Mouse (Mus musculus): Measurements from ENCODE around the gene Eed.
"Not testable (repeated sequence)": the region's sequence is repeated elsewhere in the genome, so short reads cannot be mapped to it uniquely, and the experiment has no call there.

The Eed gene

DNA sequence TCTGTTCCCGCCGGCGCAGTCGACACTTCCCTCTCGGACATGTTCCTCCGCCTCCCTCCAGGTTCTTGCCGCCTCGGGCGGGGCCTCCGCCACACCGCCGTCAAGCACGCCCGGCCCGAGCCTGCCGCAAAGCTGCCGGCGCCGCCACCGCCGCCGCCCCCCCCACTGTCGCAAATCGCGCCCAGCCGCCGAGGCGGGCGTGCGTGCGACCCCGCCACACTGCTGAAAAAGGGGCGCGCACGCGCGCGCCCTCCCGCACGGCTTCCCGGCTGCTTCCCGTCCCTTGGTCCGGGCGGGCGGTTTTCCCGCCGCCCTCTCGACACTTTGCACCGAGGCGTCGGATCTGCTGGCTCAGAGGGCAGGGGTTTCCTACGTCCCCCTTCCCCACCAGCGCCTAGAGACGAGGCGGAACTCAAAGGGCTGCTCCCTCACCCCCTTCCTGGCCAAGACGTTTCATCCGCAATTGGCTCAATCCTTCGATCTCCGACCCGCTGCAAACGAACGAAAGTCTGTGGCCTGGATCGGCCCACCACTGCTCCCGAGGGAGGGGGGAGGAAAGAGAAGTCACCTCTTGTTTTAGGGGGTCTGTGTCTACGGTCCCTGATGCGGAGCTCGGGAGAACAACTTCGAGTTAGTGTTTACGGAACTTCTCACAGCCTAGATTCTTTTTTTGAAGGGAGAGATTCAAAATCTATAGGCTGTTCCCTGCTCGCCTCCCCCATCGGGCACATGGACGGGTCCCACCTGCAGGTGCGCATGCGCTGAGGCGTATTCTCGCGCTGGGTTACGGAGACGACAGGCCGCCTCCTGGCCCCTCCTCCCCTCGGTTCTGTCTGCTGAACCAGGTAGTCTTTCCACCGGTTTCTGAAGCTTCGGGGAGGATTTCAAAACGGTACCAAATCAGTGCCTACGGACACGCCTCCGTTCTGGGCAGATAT is at the start of gene Eed:
TSS of gene Eed (minus strand) at position 499 of the 938 bp plus-strand sequence.
- DNase-seq (ENCODE audit: low spot score in 2 of 2), result peak; percentile 93 to 95

DNA sequence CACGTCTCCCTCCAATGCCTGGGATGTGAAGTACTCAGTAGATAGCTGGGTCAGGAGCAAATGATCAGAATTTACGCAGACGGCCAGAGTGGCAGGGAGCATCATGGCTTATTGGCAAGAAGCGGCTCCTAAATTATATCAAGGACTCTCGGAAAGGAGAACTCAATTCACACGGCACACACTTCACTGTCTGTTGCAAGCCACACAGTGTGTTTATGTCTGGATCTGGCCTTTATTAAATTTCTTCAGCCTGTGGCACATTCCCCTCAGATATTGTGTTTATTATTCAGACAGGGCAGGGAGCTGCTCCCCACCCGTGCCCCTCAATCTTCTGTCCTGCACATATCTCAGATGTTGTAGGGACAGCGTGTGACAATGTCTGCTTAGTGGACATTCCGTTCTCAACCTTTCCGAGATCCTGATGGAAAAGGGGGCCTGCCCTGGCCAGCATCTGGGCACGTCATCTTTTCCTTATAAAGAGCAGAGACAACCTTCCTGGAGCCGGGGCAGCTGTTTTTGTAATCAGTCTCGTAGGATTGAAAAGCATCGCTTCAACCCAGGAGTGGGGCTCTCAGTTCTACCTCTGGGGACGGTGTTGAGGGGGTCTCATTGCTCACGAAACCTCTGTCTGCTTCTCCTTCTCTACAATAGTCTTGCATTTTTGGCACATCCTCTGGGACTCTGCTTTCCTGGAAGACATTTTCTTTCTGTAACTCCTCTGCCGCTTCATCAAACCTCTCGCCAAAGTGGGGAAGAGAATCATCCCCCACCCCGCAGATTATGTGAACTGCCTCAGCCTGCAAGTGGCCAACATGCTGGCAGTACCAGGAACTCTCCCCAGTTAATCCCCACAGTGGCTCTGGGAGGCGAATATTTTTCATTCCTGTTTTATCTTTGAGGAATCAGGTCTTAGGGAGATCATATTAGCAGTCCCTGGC is 49.0 kb upstream of the Eed start:
- no peak for DNase-seq (ENCODE audit: low spot score in 2 of 2)

GRCm38 (mm10) chr7:90028888-90029547 is 48.2 kb upstream of the Eed start:
- peak; percentile 45 to 58 for DNase-seq (ENCODE audit: low spot score in 2 of 2)

GRCm38 (mm10) chr7:90024975-90025374 is 44.2 kb upstream of the Eed start:
- DNase-seq (ENCODE audit: low spot score in 2 of 2), result no peak

DNA sequence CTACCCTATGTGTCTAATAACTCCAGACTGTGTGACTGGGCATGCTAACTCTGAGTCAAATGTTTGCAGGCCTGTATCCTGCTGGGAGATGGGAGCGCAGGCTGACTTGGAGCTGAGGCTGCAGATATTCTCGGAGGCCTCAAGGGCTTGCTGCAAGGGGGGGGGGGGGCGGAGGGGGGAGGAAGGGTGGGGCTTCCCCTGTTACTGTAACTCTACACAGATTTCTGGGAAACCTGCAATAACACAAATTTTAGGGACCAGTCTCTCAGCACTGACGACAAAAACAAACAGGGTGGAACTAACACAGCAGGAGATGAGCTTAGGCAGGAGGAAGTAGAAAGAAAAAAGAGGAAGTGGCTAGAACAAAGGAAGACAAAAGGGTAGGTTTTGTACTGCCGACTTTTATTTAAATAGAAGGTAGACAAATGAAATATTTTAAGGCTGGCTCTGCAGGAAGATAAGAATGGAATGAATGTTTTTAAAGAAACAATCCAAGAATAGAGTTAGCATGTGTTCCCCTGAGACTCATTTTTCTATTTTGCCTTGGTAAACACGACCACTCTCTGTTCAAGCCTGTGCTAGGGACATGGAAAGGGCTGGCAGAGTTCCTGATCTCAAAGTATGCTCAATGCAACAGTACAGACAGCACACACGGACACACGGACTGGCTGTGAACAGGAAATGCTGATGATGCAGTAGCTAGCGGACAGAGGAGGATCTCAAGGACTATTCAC is 42.4 kb upstream of the Eed start:
- DNase-seq (ENCODE audit: low spot score in 2 of 2), result no peak

- DNase-seq (ENCODE audit: low spot score in 2 of 2), result no peak
These were observed 39.5 kb upstream of the Eed start for GRCm38 (mm10) chr7:90020331-90020730.

DNA sequence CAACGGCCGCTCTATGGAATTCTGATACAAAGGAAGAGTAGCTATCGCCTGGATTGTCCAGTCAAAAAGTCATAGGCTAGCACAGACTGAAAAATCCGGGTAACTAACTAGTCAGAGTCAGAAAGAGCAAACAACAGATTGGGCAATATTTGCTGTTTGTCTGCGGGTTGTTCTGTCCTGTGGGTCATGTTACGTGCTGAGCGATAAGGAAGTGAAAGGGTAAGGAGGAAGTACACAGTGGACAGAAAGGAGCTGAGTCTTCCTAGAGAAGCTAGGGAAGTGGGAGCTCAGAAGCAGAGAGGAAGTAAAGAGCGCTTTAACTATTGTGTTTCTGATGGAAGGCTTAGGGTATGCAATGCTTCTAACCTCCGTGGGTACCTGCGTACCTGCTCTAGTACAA is 38.8 kb upstream of the Eed start:
- no peak for DNase-seq (ENCODE audit: low spot score in 2 of 2)

DNA sequence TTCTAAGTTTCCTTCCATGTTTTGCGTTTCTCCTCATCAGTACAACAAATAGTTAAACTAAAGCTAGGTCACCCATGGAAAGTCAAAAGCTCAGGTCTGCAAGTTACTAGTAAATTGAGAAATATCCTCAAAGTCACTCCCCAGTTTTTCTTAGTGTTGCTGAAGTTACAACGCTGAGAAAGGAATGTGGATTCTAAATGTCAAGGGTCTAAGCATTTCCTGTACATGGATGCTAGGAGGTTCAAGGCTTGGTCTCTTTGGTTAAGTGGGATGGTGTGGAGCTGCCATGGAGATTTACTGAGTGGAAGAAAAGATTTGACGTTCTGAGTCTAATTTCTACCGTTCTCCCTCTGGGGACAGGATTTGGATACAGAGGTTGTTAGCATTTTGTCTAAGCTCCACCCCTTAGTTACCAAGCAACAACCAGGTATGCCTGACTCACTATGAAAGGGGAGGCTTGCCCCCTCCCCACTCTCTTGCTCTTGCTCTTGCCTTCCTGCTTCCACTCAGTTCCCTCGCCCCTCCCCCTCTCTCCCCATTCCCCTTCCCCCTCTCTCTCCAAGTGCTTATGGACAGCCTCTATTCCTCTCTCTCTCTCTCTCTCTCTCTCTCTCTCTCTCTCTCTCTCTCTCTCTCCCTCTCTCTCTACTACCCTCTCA is 36.3 kb upstream of the Eed start:
- no peak for DNase-seq (ENCODE audit: low spot score in 2 of 2)

- no peak for DNase-seq (ENCODE audit: low spot score in 2 of 2)
These were observed 35.7 kb upstream of the Eed start for GRCm38 (mm10) chr7:90016459-90016858.

GRCm38 (mm10) chr7:90006667-90007653 is 26.2 kb upstream of the Eed start:
- DNase-seq (ENCODE audit: low spot score in 2 of 2), result no peak

DNA sequence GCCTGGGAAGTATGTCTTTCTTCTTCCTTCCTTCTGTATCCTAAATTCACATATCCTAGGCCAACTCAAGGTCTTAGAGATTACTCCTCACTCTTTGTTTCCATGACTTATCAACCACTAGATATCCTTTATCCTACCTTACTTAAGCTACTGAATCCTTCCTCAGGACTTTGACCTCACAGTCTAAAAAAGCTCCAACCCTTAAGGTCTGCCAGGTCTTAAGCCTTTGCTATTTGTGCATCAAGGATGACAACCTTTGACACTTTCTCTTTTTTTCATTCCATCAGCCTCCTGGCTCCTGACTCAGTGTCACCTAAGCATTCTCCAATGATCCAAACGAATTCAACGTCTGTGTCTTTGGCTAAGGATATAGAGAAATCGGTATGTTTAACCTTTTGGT is 24.0 kb upstream of the Eed start:
- no peak for DNase-seq (ENCODE audit: low spot score in 2 of 2)

- no peak for DNase-seq (ENCODE audit: low spot score in 2 of 2)
These were observed 21.6 kb upstream of the Eed start for GRCm38 (mm10) chr7:90002375-90002774.

- no peak for DNase-seq (ENCODE audit: low spot score in 2 of 2)
These were observed 18.7 kb upstream of the Eed start for GRCm38 (mm10) chr7:89999491-89999890.

- DNase-seq (ENCODE audit: low spot score in 2 of 2), result no peak
These were observed 17.8 kb upstream of the Eed start for GRCm38 (mm10) chr7:89998624-89999006.

DNA sequence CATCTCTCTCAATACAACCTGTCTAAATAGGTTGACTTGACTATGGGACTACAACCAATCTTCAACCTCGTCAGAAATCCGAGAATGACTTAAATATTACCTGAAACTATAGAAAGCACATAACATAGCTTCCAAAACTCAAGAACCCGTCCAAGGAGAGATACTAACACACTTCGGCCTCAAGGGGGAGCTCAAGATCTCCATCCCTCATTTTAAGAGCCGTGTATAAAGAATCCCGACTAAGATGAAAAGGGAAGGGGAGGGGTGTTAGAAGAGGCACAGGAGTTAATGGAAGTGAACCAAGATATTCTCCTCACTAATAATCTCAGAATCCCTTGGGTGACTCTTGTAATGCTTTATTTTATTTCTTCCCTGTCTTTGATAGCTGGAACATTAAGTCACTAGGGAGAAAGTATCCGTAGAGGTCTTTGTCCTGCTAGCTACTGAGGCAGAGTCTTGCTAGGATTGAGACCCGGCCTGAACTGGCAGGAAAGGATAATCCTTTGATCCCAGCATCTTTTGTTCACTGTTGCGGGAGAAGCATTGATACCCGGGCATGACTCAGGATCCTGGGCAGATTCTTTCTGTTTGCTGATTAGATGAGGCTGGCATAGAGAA is 17.3 kb upstream of the Eed start:
- DNase-seq (ENCODE audit: low spot score in 2 of 2), result peak; percentile 63 to 69

DNA sequence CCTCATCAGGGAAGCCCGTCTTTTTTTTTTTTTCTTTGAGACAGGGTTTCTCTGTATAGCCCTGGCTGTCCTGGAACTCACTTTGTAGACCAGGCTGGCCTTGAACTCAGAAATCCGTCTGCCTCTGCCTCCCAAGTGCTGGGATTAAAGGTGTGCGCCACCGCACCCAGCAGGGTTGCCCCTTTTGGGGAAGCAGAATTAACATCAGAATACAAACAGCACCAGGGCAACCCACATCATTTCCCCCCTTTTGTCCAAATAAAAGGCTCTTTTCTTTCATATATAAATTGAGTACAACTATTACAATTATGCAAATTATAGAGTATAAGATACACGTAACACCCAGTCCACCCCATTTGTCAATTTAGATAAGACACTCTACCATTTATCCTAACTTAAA is 16.7 kb upstream of the Eed start:
- DNase-seq (ENCODE audit: low spot score in 2 of 2), result not testable (repeated sequence)

DNA sequence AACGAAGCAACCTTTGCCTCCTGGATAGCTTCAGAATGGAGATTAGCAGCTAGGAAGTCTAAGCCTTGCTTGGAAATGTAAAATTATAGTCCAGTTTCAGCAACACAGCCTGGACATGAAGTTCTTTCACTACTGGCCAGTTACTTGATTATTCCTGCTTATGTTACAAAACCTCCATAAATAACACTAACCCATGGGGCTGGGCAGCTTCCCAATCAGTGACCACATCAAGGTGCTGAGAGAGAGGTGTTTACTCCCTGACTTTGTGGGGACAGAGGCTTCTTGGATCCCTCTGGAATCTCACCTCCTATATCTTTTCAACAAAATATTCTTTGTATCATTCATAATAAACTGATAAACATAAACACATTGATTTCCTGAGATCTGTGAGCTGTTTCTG is 12.3 kb upstream of the Eed start:
- no peak for DNase-seq (ENCODE audit: low spot score in 2 of 2)

DNA sequence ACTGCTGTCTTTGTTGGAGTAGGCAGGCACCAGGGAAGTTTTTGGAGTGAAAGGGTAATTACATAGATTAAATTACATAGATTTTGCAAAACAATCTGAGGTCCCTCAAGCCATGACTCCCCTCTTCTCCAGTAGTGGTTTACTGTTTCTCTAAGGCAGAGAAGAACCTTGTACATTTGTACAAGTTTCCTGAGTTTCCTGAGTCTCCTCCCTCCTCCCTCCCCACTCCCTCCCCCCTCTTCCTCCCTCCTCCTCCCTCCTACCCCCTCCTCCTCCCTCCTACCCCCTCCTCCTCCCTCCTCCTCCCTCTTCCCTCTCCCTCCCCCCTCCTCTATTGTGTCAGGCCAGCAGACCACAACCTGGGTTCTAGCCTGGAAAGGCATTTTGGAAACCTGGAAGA is 3.6 kb upstream of the Eed start:
- DNase-seq (ENCODE audit: low spot score in 2 of 2), result no peak

GRCm38 (mm10) chr7:89983441-89983840 is 2.7 kb upstream of the Eed start:
- DNase-seq (ENCODE audit: low spot score in 2 of 2), result no peak
